Mouse (Mus musculus) WW6 (cell line): ENCODE measurements around the gene Gm17018.

Source experiments
- DNase-seq: peaks from one replicate; pipeline ENCODE4 v3.0.0-alpha.2; 2013; ENCODE audit warnings: low read depth, low spot score

Gene Gm17018

GRCm38 (mm10) chr19:45587509-45588292, 27.3 kb downstream of the Gm17018 start:
- DNase-seq, result no peak

DNA sequence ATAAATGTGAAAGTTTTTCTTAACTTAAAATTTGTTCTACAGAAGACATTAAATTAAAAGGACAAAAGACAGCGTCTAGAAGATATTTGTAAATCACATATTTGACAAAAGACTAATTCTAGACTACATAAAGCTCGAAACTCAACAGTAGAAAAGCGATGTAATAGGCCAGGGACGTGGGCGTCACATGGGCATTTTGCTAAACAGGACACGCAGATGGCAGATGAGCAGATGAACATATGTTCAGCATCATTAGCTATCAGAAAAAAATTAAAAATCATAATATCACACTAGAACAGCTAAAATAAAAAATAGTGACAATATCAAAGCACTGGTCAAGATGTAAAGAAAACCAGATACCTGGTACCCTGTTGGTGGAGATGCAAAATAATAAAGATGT, 29.3 kb downstream of the Gm17018 start:
- DNase-seq, result no peak

DNA sequence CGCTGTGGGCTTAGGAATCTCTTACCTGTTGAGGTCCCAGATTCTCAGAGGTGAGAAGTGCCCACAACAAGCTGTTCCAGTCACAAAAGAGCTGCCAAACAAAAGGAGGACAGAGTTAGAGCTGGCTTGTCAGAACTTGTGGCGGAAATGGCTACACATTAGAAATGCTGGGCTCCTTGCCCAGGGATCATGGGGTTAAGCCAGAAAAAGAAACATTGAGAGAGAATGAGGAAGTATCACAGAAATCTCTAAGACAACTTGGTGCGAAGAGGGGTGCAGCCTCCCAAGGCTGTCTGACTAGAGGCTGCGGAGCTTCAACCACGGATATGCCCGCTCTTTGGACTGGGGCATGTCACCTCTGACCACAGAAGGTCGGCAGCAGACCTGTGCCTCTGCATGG, 31.3 kb downstream of the Gm17018 start:
- no peak for DNase-seq

- no peak for DNase-seq
Measured at GRCm38 (mm10) chr19:45592916-45593315, 32.5 kb downstream of the Gm17018 start.

- DNase-seq, result no peak
Measured at GRCm38 (mm10) chr19:45594079-45594478, 33.7 kb downstream of the Gm17018 start.

- no peak for DNase-seq
Measured at GRCm38 (mm10) chr19:45595481-45595880, 35.1 kb downstream of the Gm17018 start.

- DNase-seq, result no peak
Measured at GRCm38 (mm10) chr19:45596019-45596418, 35.6 kb downstream of the Gm17018 start.

- no peak for DNase-seq
Measured at GRCm38 (mm10) chr19:45596434-45596833, 36.0 kb downstream of the Gm17018 start.

DNA sequence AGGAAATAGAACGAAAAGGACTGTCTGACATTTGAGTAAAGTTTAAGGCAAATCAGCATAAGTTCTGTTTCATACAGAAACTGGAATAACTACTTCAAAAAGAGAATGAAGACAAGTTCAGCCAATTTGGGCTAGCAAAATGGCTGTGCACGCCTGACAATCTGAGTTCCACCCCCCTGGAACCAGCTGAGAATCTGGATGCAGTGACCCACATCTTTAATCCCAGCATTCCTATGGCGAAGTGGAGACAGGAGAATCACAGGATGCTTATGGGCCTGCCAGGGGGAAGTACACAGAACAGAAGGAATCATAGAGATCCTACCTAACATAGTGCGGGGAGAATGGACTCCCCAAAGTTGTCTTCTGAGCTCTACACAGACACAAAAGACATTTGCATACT, 36.7 kb downstream of the Gm17018 start:
- no peak for DNase-seq

GRCm38 (mm10) chr19:45602606-45603005, 42.2 kb downstream of the Gm17018 start:
- DNase-seq, result no peak

- DNase-seq, result no peak
Measured at GRCm38 (mm10) chr19:45606701-45607100, 46.3 kb downstream of the Gm17018 start.

DNA sequence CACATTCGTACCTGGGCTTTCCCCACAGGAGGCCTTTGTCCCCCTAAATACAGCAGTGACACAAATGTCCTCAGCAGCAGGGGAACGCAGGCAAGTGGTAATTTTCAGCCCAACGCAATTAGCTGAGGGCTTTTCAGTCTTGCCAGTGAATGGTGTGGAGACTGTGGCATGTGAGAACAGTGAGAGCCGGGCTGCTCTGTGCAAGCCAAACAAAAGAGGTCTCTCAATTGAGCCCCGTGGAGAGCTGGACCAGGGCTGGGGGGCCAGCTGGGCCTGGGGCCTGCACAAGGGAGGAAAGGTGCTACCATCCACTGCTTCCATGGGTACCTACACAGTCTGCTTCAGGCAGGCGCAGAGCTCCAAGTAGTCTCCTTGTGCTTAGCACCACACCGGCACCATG, 47.1 kb downstream of the Gm17018 start:
- DNase-seq, result no peak

DNA sequence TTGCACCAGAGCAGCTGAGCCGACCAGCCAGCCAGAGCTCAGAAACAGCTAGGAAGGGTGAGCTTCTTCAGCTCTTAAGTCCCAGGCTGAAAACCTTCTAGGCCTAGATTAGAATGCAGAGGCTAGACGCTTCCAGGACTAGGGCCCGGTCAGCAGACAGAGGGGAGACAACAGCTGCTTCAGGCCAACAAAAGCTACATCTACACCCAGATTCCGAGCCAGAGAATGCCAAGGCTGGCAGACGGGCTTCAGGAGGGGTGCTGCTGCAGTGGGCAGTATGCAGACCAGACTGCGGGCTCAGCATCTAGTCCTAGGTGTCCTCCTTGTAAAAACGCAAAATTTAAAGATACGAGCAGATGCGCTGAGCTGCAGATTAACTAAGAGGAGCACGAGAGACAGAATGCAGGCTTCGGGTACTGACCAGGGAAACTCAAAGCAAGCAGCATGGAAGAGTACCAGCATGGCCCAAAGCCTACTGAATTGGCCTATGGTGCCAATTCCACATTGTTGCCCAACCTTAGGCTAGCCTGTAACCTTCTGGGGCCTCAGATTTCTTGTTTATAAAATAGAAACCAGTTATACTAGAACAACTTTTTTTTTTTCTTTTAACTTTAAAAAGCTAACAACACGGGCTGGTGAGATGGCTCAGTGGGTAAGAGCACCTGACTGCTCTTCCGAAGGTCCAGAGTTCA, 48.4 kb downstream of the Gm17018 start:
- no peak for DNase-seq

DNA sequence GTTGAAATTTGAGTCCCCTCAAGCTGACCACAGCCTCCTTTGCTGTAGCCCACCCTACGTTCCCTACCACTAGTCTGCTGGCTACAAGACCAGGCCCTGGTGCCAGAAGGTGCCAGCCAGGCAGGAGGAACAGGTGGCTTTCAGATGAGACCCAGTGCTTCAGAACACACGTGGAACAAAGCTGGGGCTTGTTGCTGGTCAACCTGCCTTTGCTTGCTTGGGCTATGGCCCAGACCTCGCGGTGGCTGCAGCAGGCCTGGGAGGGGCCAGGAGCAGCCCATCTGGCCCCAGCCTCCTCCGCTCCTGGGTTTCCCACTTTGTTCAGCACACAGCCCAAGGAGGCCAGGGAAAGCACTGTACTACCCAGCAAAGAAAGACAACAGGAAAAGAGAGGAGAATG, 50.4 kb downstream of the Gm17018 start:
- DNase-seq, result no peak

DNA sequence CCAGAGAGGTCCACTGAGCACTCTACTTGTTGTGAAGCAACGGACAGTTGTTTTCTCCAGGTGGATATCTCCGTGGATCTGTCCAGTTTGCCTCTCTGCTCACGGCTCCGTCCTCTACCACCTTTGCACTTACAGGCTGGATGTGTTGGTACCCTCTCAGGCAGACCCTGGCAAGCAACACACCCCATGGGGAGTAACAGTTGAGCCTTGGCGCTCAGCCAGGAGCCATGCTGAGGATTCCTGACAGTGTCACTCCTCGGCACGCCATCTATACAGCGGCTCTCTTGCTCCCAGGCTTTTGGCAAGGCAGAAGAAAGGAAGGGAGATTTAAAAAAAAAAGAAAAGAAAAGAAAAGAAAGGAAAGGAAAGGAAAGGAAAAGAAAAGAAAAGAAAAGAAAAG, 54.0 kb downstream of the Gm17018 start:
- no peak for DNase-seq

- no peak for DNase-seq
Measured at GRCm38 (mm10) chr19:45614928-45615327, 54.5 kb downstream of the Gm17018 start.

GRCm38 (mm10) chr19:45615415-45616213, 55.2 kb downstream of the Gm17018 start:
- DNase-seq, result no peak

DNA sequence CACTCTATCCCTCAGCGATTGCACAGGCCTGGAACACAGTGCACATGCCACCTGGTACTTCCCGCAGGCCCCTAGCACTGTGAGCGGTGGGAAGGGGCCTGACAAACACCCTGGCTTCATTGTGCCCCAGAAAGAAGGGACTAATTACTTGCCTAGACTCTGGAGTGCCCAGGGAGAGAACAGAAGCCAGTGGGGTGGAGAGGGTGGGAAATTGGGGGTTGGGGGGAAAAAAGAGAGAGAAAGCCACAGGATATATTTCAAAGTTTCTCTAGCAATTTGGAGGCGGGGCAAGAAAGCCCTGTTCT, 55.8 kb downstream of the Gm17018 start:
- no peak for DNase-seq

- DNase-seq, result no peak
Measured at GRCm38 (mm10) chr19:45616735-45617134, 56.3 kb downstream of the Gm17018 start.

GRCm38 (mm10) chr19:45618184-45618583, 57.8 kb downstream of the Gm17018 start:
- no peak for DNase-seq

DNA sequence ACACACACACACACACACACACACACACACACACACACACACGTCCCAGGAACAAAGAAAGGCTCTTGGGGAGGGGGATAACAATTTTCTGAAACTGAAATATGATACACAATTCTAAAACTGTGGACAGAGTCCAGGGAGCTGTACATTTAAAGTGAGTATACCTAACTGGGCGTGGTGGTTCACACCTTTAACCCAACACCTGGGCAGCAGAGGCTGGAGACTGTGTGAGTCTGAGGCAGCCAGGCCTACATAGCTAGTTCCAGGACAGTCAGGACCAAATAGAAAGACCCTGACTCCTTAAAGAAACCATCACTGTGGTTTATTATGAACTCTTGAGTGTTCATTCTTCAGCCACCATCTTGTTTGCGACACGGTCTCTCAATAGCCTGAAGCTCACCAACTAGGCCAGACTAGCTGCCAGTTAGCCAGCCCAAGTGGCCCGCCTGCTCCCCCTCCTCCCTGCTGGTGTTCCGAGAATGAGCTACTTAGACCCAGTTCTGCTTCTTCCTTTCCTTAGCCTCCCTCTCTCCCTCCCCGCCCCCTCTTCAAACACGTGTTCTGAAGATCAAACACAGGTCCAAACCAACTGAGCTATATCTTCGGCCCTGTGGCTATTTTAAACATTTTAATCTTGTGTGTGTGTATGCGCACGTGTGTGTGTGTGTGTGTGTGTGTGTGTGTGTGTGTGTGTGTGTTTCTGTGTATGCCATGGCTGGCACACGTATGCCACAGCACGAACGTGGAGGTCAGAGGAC, 59.5 kb downstream of the Gm17018 start:
- DNase-seq, result no peak

- DNase-seq, result no peak
Measured at GRCm38 (mm10) chr19:45621061-45621460, 60.6 kb downstream of the Gm17018 start.
